Mouse (Mus musculus) adrenal gland (tissue): ENCODE results near the gene Olfr1238.

Experiments used
- intact Hi-C: fragments of 180-260 bp; cut with DNase I; formaldehyde crosslinking; loops from one replicate; pipeline ENCODE4 v1.15.1; 2025
- long read RNA-seq, 2 experiments: library from polyadenylated mRNA; unstranded; transcript quantifications; one replicate each; pipeline ENCODE4 v2.0.0; 2020; ENCODE audit warnings: borderline replicate concordance in 1 of 2; ENCODE audit not compliant: insufficient replicate concordance in 1 of 2

Gene Olfr1238
- long read RNA-seq, experiment 1, result 0 reads
- long read RNA-seq, experiment 2, result 0 reads

- intact Hi-C loops, result no loop called here
These were observed at the start of gene Olfr1238 for GRCm38 (mm10) chr2:89409576-89409975. TSS of gene Olfr1238 (minus strand) at chr2:89409676.

- intact Hi-C loops, result no loop called here
These were observed 33.4 kb upstream of the Olfr1238 start, which contains the start of gene Olfr1240 for GRCm38 (mm10) chr2:89442900-89443299. TSS of gene Olfr1240 (minus strand) at chr2:89443000.

- intact Hi-C loops, result no loop called here
These were observed 10.8 kb upstream of the Olfr1238 start, which contains the start of gene Olfr1239 for GRCm38 (mm10) chr2:89420307-89420706. TSS of gene Olfr1239 (minus strand) at chr2:89420407.

GRCm38 (mm10) chr2:89414557-89414956 is 5.1 kb upstream of the Olfr1238 start:
- intact Hi-C loops, result no loop called here

GRCm38 (mm10) chr2:89400882-89401281 is 8.6 kb downstream of the Olfr1238 start:
- intact Hi-C loops, result no loop called here

GRCm38 (mm10) chr2:89364765-89365164 is 44.7 kb downstream of the Olfr1238 start, which contains the start of gene Olfr1234:
TSS of gene Olfr1234 (minus strand) at chr2:89364865.
- intact Hi-C loops, result no loop called here
